Mouse (Mus musculus) forebrain, embryonic 10.5 days (tissue): Measurements from ENCODE around the gene Ttc38. TPM values are rescaled to one million over a fixed set of nuclear protein-coding genes. Genes with fewer than 3 reads are reported as not detected.

ENCODE experiments used
- DNase-seq: peaks from one replicate; pipeline ENCODE4 v3.0.0-alpha.2; 2017; ENCODE audit warnings: low spot score; ENCODE audit errors: extremely low spot score
- H3K27ac ChIP-seq: fragments of 300-500 bp; sonication (generic); 2 replicates; pipeline ENCODE4 v1.5.1; 2016; ENCODE audit warnings: mild to moderate bottlenecking
- H3K27me3 ChIP-seq: fragments of 300-500 bp; sonication (generic); 2 replicates; pipeline ENCODE4 v1.6.1; 2016; ENCODE audit warnings: mild to moderate bottlenecking; ENCODE audit not compliant: poor library complexity, severe bottlenecking
- H3K36me3 ChIP-seq: fragments of 300-500 bp; sonication (generic); replicated peaks from 2 replicates; pipeline ENCODE4 v1.6.1; 2016; ENCODE audit warnings: mild to moderate bottlenecking, moderate library complexity
- H3K4me1 ChIP-seq: fragments of 300-500 bp; sonication (generic); 2 replicates; pipeline ENCODE4 v1.6.1; 2016
- H3K4me3 ChIP-seq: fragments of 300-500 bp; sonication (generic); 2 replicates; pipeline ENCODE4 v1.5.1; 2016; ENCODE audit warnings: mild to moderate bottlenecking, moderate library complexity
- H3K9me3 ChIP-seq: fragments of 300-500 bp; sonication (generic); 2 replicates; pipeline ENCODE4 v1.6.1; 2016; ENCODE audit warnings: mild to moderate bottlenecking, moderate library complexity
- WGBS: fragments of 180-500 bp; shearing (Covaris S2); methylation state at CpG from one replicate; pipeline ENCODE4 v1.1.7; 2016; 5-methylcytosine and 5-hydroxymethylcytosine counted together
- polyA plus RNA-seq: library from polyadenylated mRNA; unstranded; fragments of >200 nt; fragmentation: Nextera tagmentation; extraction: Ambion mirVana; gene quantifications from 2 replicates; pipeline ENCODE4 v1.2.1, GENCODE M21; 2016

Ttc38 gene
- polyA plus RNA-seq, 1 experiment from 2014 or later = 3.1 TPM

GRCm38 (mm10) chr15:85808031-85808430 lies 24.1 kb upstream of the Ttc38 start:
- DNase-seq = no peak
- Histone ChIP-seq H3K4me1 (peaks cover 26% of the 10 kb centered on the region), H3K9me3 (no peaks in the 10 kb centered on the region), H3K36me3 (no peaks in the 10 kb centered on the region), H3K27me3 (no peaks in the 10 kb centered on the region), H3K27ac (no peak overlapping the region), H3K4me3 (no peak overlapping the region)
- 82% methylated on average over 6 of the region's 6 CpGs for WGBS

GRCm38 (mm10) chr15:85808434-85808833 lies 23.7 kb upstream of the Ttc38 start:
- H3K27me3 ChIP-seq = 0 out of 2 replicates have a peak, but pooled peaks cover 3% of the 10 kb centered on the region
- peaks cover 26% of the 10 kb centered on the region for H3K4me1 ChIP-seq
- no peak for DNase-seq
- no peak overlapping the region; the same call in 1 of the 2 replicates for H3K27ac ChIP-seq
- no peaks in the 10 kb centered on the region for H3K36me3 ChIP-seq
- no peaks in the 10 kb centered on the region for H3K9me3 ChIP-seq
- H3K4me3 ChIP-seq = no peak overlapping the region
- 57% methylated on average over 8 of the region's 8 CpGs for WGBS

DNA sequence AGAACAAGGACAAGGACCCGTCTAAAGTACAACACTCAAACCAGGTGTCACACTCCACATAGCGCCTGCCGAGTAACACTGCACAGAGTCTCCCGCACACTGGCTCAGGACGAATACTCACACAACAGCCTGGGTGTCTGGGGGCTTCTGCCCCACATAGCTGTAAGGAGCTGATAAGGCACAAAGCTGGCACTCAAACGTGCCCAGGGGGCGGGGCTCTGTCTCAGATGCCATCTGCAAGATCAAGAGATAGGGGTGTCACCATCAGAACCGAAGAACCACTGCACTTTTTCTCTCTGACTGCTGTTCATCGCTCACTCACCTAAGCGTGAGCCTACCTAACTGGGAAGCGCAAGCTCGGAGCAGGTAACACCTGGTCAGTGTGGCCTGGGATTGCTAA lies 23.0 kb upstream of the Ttc38 start:
- no peak for DNase-seq
- H3K27me3 ChIP-seq = 0 out of 2 replicates have a peak, but pooled peaks cover 5% of the 10 kb centered on the region
- H3K4me1 ChIP-seq = peaks cover 26% of the 10 kb centered on the region
- H3K9me3 ChIP-seq = no peaks in the 10 kb centered on the region
- no peak overlapping the region for H3K27ac ChIP-seq
- no peak overlapping the region for H3K4me3 ChIP-seq
- H3K36me3 ChIP-seq = no peaks in the 10 kb centered on the region
- WGBS = 88% methylated on average over 12 of the region's 12 CpGs

GRCm38 (mm10) chr15:85810462-85810805 lies 21.7 kb upstream of the Ttc38 start:
- Histone ChIP-seq H3K9me3 (peaks cover under 1% of the 10 kb centered on the region; the same call in 1 of the 2 replicates), H3K36me3 (no peaks in the 10 kb centered on the region), H3K27ac (no peak overlapping the region), H3K27me3 (0 out of 2 replicates have a peak, but pooled peaks cover 5% of the 10 kb centered on the region), H3K4me3 (peak overlapping the region; percentile 84), H3K4me1 (peaks cover 26% of the 10 kb centered on the region)
- DNase-seq = no peak
- WGBS = 84% methylated on average over 5 of the region's 5 CpGs

GRCm38 (mm10) chr15:85810806-85811521 lies 21.1 kb upstream of the Ttc38 start:
- Histone ChIP-seq H3K36me3 (no peaks in the 10 kb centered on the region), H3K4me1 (peaks cover 26% of the 10 kb centered on the region), H3K27ac (peak overlapping the region; percentile 90), H3K9me3 (peaks cover 6% of the 10 kb centered on the region; the same call in 1 of the 2 replicates), H3K4me3 (peak overlapping the region; percentile 84), H3K27me3 (0 out of 2 replicates have a peak, but pooled peaks cover 5% of the 10 kb centered on the region)
- 6% methylated on average over 36 of the region's 36 CpGs for WGBS
- peak; percentile 28 for DNase-seq

- Histone ChIP-seq H3K36me3 (no peaks in the 10 kb centered on the region), H3K4me3 (peak within 1 kb of the TSS; percentile 84), H3K9me3 (peaks cover 13% of the 10 kb centered on the region; the same call in 1 of the 2 replicates), H3K4me1 (peaks cover 26% of the 10 kb centered on the region), H3K27me3 (0 out of 2 replicates have a peak, but pooled peaks cover 7% of the 10 kb centered on the region), H3K27ac (peak within 1 kb of the TSS; percentile 90)
- 4% methylated on average over 36 of the region's 36 CpGs for WGBS
- DNase-seq = peak; percentile 97
Observed at GRCm38 (mm10) chr15:85811535-85812277, 20.4 kb upstream of the Ttc38 start, which contains the start of gene Cdpf1. Cdpf1 (minus strand) TSS chr15:85811697.

- Histone ChIP-seq H3K27me3 (0 out of 2 replicates have a peak, but pooled peaks cover 10% of the 10 kb centered on the region), H3K9me3 (peaks cover 30% of the 10 kb centered on the region), H3K4me1 (peaks cover 23% of the 10 kb centered on the region), H3K27ac (no peak overlapping the region), H3K4me3 (no peak overlapping the region), H3K36me3 (no peaks in the 10 kb centered on the region)
- 74% methylated on average over 10 of the region's 10 CpGs for WGBS
- DNase-seq = no peak
Observed at GRCm38 (mm10) chr15:85813428-85813827, 18.7 kb upstream of the Ttc38 start.

- peak; percentile 39 for DNase-seq
- Histone ChIP-seq H3K36me3 (no peaks in the 10 kb centered on the region), H3K9me3 (peaks cover 35% of the 10 kb centered on the region), H3K27me3 (peaks cover 44% of the 10 kb centered on the region), H3K4me3 (peak within 1 kb of the TSS; percentile 69), H3K4me1 (peaks cover 16% of the 10 kb centered on the region), H3K27ac (peak within 1 kb of the TSS; percentile 86)
- WGBS = 2% methylated on average over 65 of the region's 65 CpGs
Observed at GRCm38 (mm10) chr15:85821203-85822010, 10.7 kb upstream of the Ttc38 start, which contains the start of gene Pkdrej. Pkdrej (minus strand) TSS chr15:85821734.

- H3K36me3 ChIP-seq = no peaks in the 10 kb centered on the region
- peak overlapping the region; percentile 86 for H3K27ac ChIP-seq
- WGBS = 14% methylated on average over 4 of the region's 4 CpGs
- peak; percentile 21 for DNase-seq
- peaks cover 30% of the 10 kb centered on the region for H3K9me3 ChIP-seq
- H3K27me3 ChIP-seq = peaks cover 40% of the 10 kb centered on the region
- H3K4me3 ChIP-seq = peak overlapping the region; percentile 69
- H3K4me1 ChIP-seq = peaks cover 16% of the 10 kb centered on the region
Observed at GRCm38 (mm10) chr15:85822011-85822359, 10.1 kb upstream of the Ttc38 start.

- Histone ChIP-seq H3K4me3 (no peak overlapping the region), H3K4me1 (peaks cover 12% of the 10 kb centered on the region), H3K36me3 (no peaks in the 10 kb centered on the region), H3K9me3 (no peaks in the 10 kb centered on the region), H3K27ac (no peak overlapping the region), H3K27me3 (peaks cover 13% of the 10 kb centered on the region)
- DNase-seq = no peak
- WGBS = 86% methylated on average over 5 of the region's 5 CpGs
Observed at GRCm38 (mm10) chr15:85826676-85827075, 5.4 kb upstream of the Ttc38 start.

GRCm38 (mm10) chr15:85828071-85828470 lies 4.0 kb upstream of the Ttc38 start:
- no peaks in the 10 kb centered on the region for H3K9me3 ChIP-seq
- H3K4me1 ChIP-seq = peaks cover 17% of the 10 kb centered on the region
- DNase-seq = no peak
- no peak overlapping the region for H3K27ac ChIP-seq
- H3K4me3 ChIP-seq = no peak overlapping the region
- no peaks in the 10 kb centered on the region for H3K36me3 ChIP-seq
- WGBS = 89% methylated on average over 4 of the region's 4 CpGs
- H3K27me3 ChIP-seq = no peaks in the 10 kb centered on the region

DNA sequence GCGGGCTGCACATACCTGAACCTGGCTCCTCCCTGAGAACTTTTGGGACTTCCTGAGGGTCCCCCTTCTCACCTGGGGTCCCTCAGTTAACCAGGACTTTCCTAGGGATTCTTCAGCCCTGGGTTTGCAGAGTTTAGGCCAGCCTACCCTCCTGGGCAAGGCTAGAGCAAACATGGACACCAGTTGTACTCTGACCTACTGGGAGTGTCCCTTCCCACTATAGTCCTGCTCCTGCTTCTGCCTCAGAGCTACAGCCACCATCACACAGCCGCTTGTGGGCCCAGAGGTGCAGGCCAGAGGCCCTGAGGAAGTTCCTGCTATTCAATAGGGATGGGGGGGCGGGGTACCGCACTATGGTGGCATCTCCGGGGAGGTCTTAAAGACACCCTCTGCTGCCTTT lies 2.6 kb upstream of the Ttc38 start:
- no peaks in the 10 kb centered on the region for H3K9me3 ChIP-seq
- no peak overlapping the region for H3K27ac ChIP-seq
- H3K27me3 ChIP-seq = no peaks in the 10 kb centered on the region
- no peaks in the 10 kb centered on the region for H3K36me3 ChIP-seq
- peaks cover 17% of the 10 kb centered on the region for H3K4me1 ChIP-seq
- 76% methylated on average over 5 of the region's 5 CpGs for WGBS
- H3K4me3 ChIP-seq = no peak overlapping the region
- DNase-seq = no peak
